Mouse (Mus musculus): ENCODE results near the gene H2-D1. TPM values are rescaled to one million over a fixed set of nuclear protein-coding genes. Genes with fewer than 3 reads are reported as not detected.
"Not testable (repeated sequence)": the region's sequence is repeated elsewhere in the genome, so short reads cannot be mapped to it uniquely, and the experiment has no call there.

Gene H2-D1
- 10 to 100 TPM; 29.5 to 72.8 (median 47.5) TPM for total RNA-seq (2022)

DNA sequence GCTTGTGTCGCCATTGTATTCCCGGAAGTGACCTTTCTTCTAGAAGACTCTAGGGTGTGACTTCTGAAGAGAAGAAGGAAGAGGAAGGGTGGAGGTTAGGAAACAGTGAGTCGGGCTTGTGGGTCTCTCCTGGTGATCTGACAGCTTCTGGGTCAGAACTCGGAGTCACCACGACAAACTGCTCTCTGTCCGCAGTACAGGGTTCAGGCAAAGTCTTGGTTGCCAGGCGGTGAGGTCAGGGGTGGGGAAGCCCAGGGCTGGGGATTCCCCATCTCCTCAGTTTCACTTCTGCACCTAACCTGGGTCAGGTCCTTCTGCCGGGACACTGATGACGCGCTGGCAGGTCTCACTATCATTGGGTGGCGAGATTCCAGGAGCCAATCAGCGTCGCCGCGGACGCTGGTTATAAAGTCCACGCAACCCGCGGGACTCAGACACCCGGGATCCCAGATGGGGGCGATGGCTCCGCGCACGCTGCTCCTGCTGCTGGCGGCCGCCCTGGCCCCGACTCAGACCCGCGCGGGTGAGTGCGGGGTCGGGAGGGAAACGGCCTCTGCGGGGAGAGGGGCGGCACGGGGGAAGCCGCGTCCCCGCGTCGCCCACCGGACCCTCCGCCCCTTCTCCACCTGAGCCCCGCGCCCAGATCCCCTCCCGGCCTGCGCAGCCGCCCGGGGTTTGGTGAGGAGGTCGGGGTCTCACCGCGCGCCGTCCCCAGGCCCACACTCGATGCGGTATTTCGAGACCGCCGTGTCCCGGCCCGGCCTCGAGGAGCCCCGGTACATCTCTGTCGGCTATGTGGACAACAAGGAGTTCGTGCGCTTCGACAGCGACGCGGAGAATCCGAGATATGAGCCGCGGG, at the start of gene H2-D1:
Gene H2-D1 (plus strand): TSS at position 67 of the 859 bp plus-strand sequence.
- peak; percentile 88 to 95 for DNase-seq (ENCODE audit: low spot score in 2 of 2)

DNA sequence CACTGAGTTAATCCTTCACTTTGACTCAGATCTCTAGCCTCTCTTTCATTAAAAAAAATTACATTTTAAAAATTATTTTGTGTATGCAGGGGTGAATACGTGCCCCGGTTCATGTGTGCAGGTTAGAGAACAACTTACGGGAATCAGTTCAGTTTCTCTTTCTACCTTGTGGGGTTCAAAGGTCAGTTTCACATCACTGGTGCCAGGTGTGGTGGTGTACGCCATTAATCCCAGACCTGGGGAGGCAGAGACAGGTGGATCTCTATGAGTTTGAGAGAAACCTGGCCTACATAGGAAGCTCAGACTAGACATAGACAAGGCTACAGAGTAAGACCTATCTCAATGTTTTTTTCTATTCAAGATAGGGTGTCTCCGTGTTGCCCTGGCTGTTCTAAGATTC, 49.5 kb upstream of the H2-D1 start:
- no peak for DNase-seq (ENCODE audit: low spot score in 2 of 2)

GRCm38 (mm10) chr17:35218516-35219193, 43.9 kb upstream of the H2-D1 start:
- no peak for DNase-seq (ENCODE audit: low spot score in 2 of 2)

- DNase-seq (ENCODE audit: low spot score in 2 of 2) = no peak
These were observed 42.9 kb upstream of the H2-D1 start for GRCm38 (mm10) chr17:35219601-35220041.

DNA sequence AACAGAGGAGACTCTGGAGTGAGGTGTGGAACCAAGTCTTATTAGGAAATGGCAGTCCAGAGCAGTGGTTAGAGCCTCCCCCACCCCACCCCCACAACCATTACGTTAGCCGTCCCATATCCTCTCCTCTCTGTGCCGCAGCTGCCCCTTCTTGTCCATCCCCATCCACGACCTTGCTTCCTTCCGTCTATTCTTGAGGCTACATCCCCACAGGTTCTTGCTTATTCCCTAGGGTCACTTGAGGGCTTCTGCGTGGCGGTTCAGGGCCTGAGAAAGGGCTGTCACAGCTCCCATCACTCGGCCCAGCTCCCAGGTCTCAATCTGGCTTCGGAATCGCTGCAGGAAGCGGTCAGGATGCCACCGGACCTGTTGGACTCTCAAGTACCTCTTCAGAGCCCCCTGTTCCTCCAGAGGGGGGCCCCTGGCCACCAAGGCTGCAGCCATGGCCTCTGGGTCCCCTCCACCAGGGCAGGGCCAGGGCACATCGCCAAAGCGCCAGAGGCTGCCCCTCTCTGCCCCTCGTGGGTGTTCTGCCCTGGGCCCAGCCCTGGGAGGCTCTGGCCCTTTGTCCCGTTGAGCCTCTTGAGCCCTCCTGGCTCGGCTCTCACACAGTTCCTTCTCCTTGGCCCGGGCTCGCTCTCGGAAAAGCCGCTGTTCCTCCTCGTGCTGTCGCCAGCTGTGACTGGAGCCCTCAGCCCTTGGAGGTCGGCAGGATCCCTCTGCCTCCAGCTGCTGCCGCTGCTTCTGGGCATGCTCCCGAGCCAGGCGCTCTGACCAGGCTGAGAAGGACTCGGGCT, 42.2 kb upstream of the H2-D1 start, which contains the start of gene Gm16181:
Gene Gm16181 (plus strand): TSS at position 679 of the 797 bp plus-strand sequence.
- no peak for DNase-seq (ENCODE audit: low spot score in 2 of 2)

- DNase-seq (ENCODE audit: low spot score in 2 of 2) = no peak
These were observed 40.2 kb upstream of the H2-D1 start for GRCm38 (mm10) chr17:35222299-35222698.

DNA sequence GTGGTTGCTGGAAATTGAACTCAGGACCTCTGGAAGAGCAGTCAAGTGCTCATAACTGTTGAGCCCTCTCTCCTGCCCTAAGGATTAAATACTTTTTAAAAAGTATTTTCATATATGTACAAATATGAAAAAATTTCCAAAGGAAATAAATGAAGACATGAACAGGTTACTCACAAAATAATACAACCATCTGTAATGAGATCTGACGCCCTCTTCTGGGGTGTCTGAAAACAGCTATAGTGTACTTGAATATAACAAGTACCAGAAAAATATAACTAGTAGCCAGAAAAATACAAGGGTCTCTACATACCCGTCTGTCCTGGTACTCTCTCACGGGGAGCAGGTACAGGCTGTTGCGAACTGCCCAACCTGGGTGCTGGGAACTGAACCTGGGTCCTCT, 37.9 kb upstream of the H2-D1 start:
- DNase-seq (ENCODE audit: low spot score in 2 of 2) = no peak

DNA sequence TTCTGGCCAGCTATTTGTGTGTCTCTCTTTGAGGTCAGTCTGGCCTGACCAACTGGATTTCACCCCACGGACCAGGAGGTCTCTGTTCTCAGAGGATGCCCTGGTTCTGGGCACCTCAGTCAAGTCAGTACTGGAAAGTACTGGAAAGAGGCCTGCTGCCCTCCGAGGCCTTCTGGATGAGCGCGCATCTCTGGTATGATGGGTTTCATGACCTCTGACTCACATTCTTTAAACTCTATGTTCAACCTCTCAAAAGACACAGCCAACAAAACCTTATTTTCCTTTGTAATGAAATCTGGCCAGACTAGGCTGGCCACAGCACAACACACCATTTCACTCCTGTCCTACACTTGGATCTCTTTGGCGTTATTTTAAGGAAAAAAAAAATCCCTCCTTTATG, 37.1 kb upstream of the H2-D1 start:
- DNase-seq (ENCODE audit: low spot score in 2 of 2) = no peak

DNA sequence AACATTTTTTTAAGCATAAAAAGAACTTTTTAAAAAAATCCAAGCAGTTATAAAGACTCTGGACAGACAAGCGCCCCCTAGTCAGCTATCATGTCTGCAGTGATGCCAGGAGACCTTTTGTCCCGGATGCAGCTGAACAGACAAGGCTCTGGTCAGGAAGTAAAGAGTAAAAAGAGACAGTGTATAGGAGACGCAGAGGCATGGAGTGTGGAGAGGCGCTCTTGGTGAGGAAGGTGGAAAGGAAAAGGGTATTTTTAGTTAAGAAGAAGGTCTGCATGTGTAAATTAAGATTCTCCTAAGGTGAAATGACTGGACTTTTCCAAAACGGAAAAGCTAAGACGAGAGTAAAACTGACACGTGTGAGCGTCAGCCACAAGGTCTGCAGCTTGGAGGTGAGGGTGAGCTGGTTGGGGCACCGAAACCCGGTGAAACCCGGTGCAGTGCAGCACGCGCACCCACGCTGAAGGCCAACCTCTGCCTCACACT, 35.9 kb upstream of the H2-D1 start:
- no peak for DNase-seq (ENCODE audit: low spot score in 2 of 2)

DNA sequence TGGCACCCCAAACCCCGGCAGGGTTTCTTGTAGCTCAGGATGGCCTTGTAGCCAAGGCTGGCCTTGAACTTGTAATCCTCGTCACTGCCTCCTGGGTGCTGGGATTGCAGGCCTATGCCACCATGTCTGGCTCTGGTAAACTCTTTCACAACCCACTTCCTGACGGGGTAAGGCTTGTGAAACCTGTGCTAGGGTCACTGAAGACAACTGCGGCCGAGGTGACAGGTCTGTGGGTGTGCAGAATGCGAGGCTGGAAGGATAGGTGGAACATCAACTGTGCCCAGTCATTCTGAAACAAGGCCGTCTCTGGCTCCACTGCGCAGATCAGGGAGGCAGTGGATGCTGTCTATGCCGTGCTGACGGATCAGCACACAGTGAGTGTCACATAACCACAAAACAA, 31.5 kb upstream of the H2-D1 start:
- no peak for DNase-seq (ENCODE audit: low spot score in 2 of 2)

DNA sequence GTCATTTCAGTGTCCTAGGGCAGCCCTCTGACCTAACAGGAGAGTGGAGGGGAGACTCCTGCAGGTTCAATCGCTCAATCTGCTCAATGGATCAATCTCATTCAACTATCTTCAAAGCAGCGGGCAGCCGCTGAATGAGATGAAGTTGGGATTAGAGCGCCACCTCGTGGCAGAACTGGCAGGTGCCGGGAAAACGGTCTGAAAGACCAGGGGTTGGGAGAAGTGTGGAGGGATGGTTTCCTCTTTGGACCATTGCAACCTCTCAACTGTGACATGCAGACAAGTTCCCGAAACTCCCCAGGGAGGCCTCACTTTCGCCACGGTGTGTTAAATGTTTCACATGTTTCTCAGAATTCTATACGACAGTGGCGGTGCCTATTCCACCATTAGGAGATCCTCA, 30.5 kb upstream of the H2-D1 start:
- peak in 1 of 2 experiments; percentile 89 for DNase-seq (ENCODE audit: low spot score in 2 of 2)

- DNase-seq (ENCODE audit: low spot score in 2 of 2) = no peak
These were observed 29.9 kb upstream of the H2-D1 start for GRCm38 (mm10) chr17:35232659-35233058.

DNA sequence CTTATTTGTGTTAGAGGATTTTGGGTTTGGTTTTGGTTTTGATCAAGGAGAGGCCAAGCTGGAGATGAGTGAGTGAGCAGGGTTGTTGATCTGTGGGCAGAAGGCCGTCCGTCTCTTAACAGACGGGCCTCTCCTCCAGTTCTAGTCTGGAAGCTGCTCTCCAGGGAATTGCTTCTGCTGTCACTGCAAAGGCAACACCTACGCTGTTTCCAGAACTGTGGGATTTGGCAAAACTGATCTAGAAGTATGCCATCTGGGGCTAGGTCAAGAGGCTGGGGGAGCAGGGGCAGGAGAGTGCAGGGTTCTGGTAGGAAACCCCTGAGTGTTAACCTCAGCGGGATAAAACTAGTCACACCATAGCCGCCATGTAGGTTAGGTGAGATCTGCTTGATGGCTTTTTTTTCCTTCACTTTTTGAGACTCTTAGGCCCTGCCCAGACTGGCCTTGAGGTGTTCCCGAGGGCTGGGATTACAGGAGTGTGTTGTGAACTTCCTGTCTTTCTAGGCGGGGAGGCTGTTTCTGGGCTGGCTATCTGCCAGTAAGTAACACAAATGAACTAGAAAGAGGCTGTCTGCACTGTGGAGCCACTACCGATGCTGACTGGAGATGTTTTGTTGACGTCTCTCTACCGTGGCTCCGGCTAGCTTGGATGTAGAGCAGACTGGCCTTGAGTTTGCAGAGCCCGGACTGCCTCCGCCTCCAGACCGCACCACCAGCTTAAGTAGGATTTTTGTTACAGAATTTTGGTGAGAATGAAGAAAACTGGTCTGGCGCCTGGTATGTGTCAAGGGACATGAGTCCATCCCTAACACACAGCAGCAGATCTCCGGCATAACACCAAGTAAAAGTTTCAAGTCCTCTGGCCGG, 29.2 kb upstream of the H2-D1 start, which contains the start of gene Atp6v1g2:
Gene Atp6v1g2 (plus strand): TSS at position 547 of the 867 bp plus-strand sequence.
- DNase-seq (ENCODE audit: low spot score in 2 of 2) = no peak

- not testable (repeated sequence) for DNase-seq (ENCODE audit: low spot score in 2 of 2)
These were observed 28.4 kb upstream of the H2-D1 start for GRCm38 (mm10) chr17:35234090-35234489.

DNA sequence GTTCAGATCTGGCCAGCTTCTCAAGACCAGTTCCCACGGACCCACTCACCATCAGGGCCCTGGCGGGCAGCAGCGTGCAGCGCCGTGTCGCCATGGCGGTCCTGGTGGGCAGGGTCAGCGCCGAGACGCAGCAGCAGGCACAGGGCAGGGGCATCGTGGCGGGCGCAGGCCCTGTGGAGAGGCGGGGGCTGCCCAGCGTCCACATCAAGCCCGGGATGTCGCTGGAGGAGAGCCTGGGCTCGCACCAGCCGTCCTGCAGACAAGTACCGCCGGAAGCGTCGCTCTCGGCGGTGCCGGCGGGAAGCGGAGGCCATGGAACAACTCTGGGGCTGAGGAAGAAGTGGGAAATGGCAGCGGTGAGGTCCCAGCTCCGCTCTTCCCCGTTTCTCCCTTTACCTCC, 27.6 kb upstream of the H2-D1 start:
- no peak for DNase-seq (ENCODE audit: low spot score in 2 of 2)

DNA sequence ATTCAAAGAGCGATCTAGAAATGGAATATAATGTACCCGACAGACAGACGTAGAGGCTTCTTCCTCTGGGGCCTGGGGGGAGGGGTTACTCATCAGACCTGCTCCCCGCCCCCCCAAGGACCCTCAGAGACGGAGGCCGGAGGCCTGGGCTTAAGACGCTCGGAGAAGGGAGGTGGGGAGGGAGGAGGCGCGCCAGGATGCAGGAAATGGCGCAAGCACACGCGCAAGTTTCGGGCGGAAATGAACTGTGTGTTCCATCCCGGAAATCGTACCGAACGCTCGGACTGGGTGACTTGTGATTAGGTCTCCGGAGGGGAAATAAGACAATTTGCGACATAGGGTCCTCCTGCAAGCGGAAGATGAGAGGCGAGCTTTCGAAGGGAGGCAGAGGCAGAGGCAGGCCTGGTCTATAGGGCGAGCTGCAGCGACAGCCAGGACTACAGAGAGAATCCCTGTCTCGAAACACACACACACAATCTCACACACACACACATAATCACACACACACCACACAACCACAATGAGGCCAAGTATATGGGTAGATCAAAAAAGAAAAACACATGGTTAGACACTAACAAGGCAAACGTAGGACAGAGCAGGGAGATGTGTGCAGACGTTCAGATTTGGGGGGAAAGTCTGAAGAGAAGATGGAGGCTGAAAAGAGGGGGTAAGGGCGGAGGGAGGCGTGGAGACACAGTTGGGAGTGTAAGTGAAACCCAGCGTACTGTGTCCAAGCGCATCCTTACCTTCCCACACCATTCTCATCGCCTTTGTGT, 26.7 kb upstream of the H2-D1 start, which contains the start of gene Nfkbil1:
Gene Nfkbil1 (minus strand): TSS at position 179 of the 776 bp plus-strand sequence.
- peak; percentile 85 to 90 for DNase-seq (ENCODE audit: low spot score in 2 of 2)

DNA sequence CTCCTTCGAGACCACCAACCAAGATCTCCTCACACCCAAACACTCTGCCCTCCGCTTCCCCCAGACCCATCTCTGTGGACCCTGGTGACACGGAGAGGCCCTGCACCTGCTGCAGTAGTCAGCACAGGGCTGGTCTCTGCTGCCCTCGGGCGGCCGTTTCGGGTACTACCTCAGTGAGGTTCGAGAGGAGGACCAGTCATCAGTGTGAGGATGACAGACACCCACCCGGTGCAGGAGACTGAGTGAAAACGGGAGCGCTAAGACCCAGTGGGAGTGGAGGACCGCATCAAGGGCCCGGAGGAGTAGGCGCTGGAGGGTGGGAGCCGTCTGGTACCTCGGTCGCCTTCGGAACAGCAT, 26.2 kb upstream of the H2-D1 start:
- DNase-seq (ENCODE audit: low spot score in 2 of 2) = peak; percentile 96 to 100

DNA sequence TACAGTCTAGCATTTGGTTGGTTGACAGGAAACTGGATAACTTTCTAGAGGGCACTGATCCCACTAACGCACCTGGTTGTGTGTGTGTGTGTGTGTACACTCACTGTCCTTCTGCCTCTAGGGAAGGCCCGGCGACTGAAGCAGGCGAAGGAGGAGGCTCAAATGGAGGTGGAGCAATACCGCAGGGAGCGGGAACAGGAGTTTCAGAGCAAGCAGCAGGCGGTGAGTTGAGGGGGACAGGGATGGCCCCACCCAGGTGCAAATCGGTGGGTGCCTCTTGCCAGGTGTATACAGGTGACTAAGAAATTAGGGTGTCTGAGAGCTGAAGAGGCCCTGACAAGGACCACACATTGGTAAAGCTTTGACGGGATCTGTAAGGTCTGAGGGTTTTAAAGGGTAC, 25.5 kb upstream of the H2-D1 start:
- DNase-seq (ENCODE audit: low spot score in 2 of 2) = peak in 1 of 2 experiments; percentile 50

DNA sequence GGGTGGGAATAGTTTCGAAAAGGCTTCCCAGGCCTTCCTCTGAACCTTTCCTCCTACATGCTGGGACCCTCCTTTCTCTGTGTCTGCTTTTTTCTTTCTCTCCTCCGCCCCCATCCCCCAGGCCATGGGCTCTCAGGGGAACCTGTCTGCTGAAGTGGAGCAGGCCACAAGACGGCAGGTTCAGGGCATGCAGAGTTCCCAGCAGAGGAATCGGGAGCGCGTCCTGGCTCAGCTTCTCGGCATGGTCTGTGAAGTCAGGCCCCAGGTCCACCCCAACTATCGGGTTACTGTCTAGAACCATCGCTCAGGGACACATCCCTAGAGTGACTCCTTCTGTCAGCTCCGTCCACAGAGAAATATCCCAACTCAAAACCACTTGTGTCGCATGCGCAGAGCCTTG, 25.0 kb upstream of the H2-D1 start:
- no peak for DNase-seq (ENCODE audit: low spot score in 2 of 2)

GRCm38 (mm10) chr17:35239700-35240099, 22.8 kb upstream of the H2-D1 start:
- no peak for DNase-seq (ENCODE audit: low spot score in 2 of 2)

All from left cerebral cortex, adult 8-10 months (tissue).